Mouse (Mus musculus) C2C12 (cell line): ENCODE results near the gene Frmd4a.

Experiments
- CTCF ChIP-seq: IDR thresholded peaks from one replicate; pipeline ENCODE4 v1.5.1; 2011; ENCODE audit not compliant: control insufficient read depth, insufficient read depth, insufficient read length
- MYOG ChIP-seq: IDR thresholded peaks from one replicate; pipeline ENCODE4 v1.6.1; 2011; ENCODE audit not compliant: control insufficient read depth, insufficient read length; ENCODE audit errors: extremely low read depth
- USF1 ChIP-seq: IDR thresholded peaks from one replicate; pipeline ENCODE4 v1.6.1; 2011; ENCODE audit warnings: low read depth, mild to moderate bottlenecking, control low read depth, moderate library complexity

GRCm38 (mm10) chr2:4550017-4550763 lies 532.7 kb downstream of the Frmd4a start:
- TF ChIP-seq CTCF (no peak), MYOG (no peak), USF1 (no peak)
